Mouse (Mus musculus): ENCODE results near the gene Abhd11. TPM values are rescaled to one million over a fixed set of nuclear protein-coding genes. Genes with fewer than 3 reads are reported as not detected.
A peak's percentile ranks its signal among the peaks of the same experiment; 100 is the strongest.

The Abhd11 gene
- polyA plus RNA-seq, 1 experiment from 2014 or later: 72.3 TPM

DNA sequence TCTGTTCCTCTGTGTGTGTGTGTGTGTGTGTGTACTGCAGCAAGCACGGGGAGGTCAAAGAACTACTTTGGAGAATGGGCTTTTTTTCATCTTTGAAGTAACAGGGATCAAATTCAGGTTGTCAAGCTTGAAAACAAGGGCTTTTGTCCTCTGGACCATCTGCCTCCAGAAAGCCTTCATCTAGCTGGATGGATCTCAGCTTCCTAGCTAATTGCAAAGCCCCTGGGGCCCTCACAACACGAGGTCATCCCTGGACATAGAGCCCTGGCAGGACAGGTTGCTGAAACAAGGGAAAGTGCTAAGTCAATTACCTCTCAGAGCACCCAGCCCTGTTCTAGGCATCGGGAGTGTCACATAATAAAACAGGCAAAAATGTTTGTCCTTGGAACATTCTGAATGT, 25.2 kb upstream of the Abhd11 start:
- H3K9me3 ChIP-seq (ENCODE audit: control insufficient read depth, low read length): no peaks in the 10 kb centered on the region
- H3K9ac ChIP-seq: no peak overlapping the region
- peaks cover 43% of the 10 kb centered on the region for H3K27me3 ChIP-seq (ENCODE audit: control insufficient read depth, insufficient read depth, low read length)
- ATAC-seq (ENCODE audit: low FRiP score) (no peak), DNase-seq (ENCODE audit: low spot score) (no peak)
- no peak overlapping the region for H3K27ac ChIP-seq
- H3K4me1 ChIP-seq (replicated peaks; ENCODE audit: control insufficient read depth, insufficient read depth, low read length): peaks cover 14% of the 10 kb centered on the region; the same call in 1 of the 2 replicates
- H3K4me3 ChIP-seq (replicated peaks; ENCODE audit: low read length): no peak overlapping the region
- no peak overlapping the region for H3K4me2 ChIP-seq (replicated peaks)
- no peaks in the 10 kb centered on the region for H3K36me3 ChIP-seq (replicated peaks; ENCODE audit: control insufficient read depth, insufficient read depth)
- whole genome bisulfite sequencing: 3% methylated on average over 3 of the region's 3 CpGs

- Histone ChIP-seq H3K9me3 (ENCODE audit: control insufficient read depth, low read length) (no peaks in the 10 kb centered on the region), H3K27ac (no peak within 1 kb of the TSS), H3K36me3 (replicated peaks; ENCODE audit: control insufficient read depth, insufficient read depth) (no peaks in the 10 kb centered on the region), H3K9ac (no peak within 1 kb of the TSS), H3K4me3 (replicated peaks; ENCODE audit: low read length) (peak within 1 kb of the TSS; percentile 20), H3K27me3 (ENCODE audit: control insufficient read depth, insufficient read depth, low read length) (peaks cover 53% of the 10 kb centered on the region), H3K4me1 (replicated peaks; ENCODE audit: control insufficient read depth, insufficient read depth, low read length) (peaks cover 14% of the 10 kb centered on the region; the same call in 1 of the 2 replicates), H3K4me2 (replicated peaks) (peak within 1 kb of the TSS; percentile 41)
- DNase-seq (ENCODE audit: low spot score): no peak
- ATAC-seq (ENCODE audit: low FRiP score): no peak
- WGBS: 1% methylated on average over 25 of the region's 25 CpGs
Observed at GRCm38 (mm10) chr5:134985633-134986297, 23.2 kb upstream of the Abhd11 start, which contains the start of gene Cldn3. TSS of gene Cldn3 (plus strand) at chr5:134986214.

- 4% methylated on average over 79 of the region's 79 CpGs for WGBS
- peak overlapping the region; percentile 20 for H3K4me3 ChIP-seq (replicated peaks; ENCODE audit: low read length)
- no peak overlapping the region for H3K27ac ChIP-seq
- no peaks in the 10 kb centered on the region for H3K36me3 ChIP-seq (replicated peaks; ENCODE audit: control insufficient read depth, insufficient read depth)
- ATAC-seq (ENCODE audit: low FRiP score): no peak
- DNase-seq (ENCODE audit: low spot score): no peak
- peak overlapping the region; percentile 41 for H3K4me2 ChIP-seq (replicated peaks)
- no peak overlapping the region for H3K9ac ChIP-seq
- H3K4me1 ChIP-seq (replicated peaks; ENCODE audit: control insufficient read depth, insufficient read depth, low read length): peaks cover 14% of the 10 kb centered on the region; the same call in 1 of the 2 replicates
- peaks cover 53% of the 10 kb centered on the region for H3K27me3 ChIP-seq (ENCODE audit: control insufficient read depth, insufficient read depth, low read length)
- no peaks in the 10 kb centered on the region for H3K9me3 ChIP-seq (ENCODE audit: control insufficient read depth, low read length)
Observed at GRCm38 (mm10) chr5:134986298-134987268, 22.4 kb upstream of the Abhd11 start.

DNA sequence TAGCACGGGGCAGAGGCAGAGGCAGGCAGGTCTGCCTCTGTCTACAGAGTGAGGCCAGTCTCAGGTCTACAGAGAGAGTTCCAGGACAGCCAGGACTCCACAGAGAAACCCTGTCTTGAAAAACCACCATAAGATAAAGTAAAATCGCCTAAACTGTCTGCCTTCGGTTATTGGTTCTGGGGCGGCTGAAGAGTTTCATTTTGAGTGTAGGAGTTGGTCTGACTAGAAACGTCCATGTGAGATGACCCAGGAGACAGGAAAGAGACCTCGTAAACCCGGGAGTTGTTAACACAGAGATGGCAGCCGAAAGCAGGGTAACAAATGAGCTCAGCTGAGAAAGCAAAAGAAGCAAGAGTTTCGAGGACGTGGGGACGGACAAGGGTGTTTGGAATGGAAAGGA, 19.8 kb upstream of the Abhd11 start:
- no peak for ATAC-seq (ENCODE audit: low FRiP score)
- Histone ChIP-seq H3K27ac (no peak overlapping the region), H3K4me1 (replicated peaks; ENCODE audit: control insufficient read depth, insufficient read depth, low read length) (peaks cover 14% of the 10 kb centered on the region; the same call in 1 of the 2 replicates), H3K4me2 (replicated peaks) (no peak overlapping the region), H3K9ac (no peak overlapping the region), H3K27me3 (ENCODE audit: control insufficient read depth, insufficient read depth, low read length) (peaks cover 53% of the 10 kb centered on the region), H3K4me3 (replicated peaks; ENCODE audit: low read length) (no peak overlapping the region), H3K36me3 (replicated peaks; ENCODE audit: control insufficient read depth, insufficient read depth) (no peaks in the 10 kb centered on the region), H3K9me3 (ENCODE audit: control insufficient read depth, low read length) (no peaks in the 10 kb centered on the region)
- no peak for DNase-seq (ENCODE audit: low spot score)
- WGBS: 75% methylated on average over 11 of the region's 11 CpGs

GRCm38 (mm10) chr5:134989741-134990140, 19.2 kb upstream of the Abhd11 start:
- Histone ChIP-seq H3K4me3 (replicated peaks; ENCODE audit: low read length) (no peak overlapping the region), H3K27me3 (ENCODE audit: control insufficient read depth, insufficient read depth, low read length) (peaks cover 50% of the 10 kb centered on the region)
- WGBS: 71% methylated on average over 6 of the region's 6 CpGs

DNA sequence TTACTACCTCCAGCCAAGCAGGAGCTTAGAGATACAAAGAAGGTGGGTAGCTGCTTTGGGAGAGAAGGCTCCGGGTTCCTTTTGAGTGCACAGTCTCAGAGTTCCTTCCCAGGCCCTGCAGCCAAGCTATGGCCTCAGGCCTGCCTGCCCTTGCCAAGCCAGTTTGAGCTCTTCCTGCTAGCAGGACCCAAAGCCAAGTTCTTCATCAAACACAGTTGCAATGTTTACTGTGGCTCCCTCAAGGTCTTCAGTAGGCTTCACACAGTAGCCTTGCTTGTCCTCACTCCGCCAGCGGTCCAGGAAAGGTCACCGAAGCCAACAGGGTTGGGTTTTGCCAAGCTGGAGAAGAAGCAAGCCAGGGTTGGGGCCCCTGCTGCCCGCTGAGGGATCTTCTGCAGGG, 16.4 kb upstream of the Abhd11 start:
- ATAC-seq (ENCODE audit: low FRiP score) (no peak), DNase-seq (ENCODE audit: low spot score) (no peak)
- Histone ChIP-seq H3K27ac (no peak overlapping the region), H3K9ac (no peak overlapping the region), H3K4me3 (replicated peaks; ENCODE audit: low read length) (no peak overlapping the region), H3K4me2 (replicated peaks) (no peak overlapping the region), H3K36me3 (replicated peaks; ENCODE audit: control insufficient read depth, insufficient read depth) (no peaks in the 10 kb centered on the region), H3K4me1 (replicated peaks; ENCODE audit: control insufficient read depth, insufficient read depth, low read length) (no peaks in the 10 kb centered on the region), H3K27me3 (ENCODE audit: control insufficient read depth, insufficient read depth, low read length) (peaks cover 22% of the 10 kb centered on the region), H3K9me3 (ENCODE audit: control insufficient read depth, low read length) (no peaks in the 10 kb centered on the region)
- WGBS: 93% methylated on average over 5 of the region's 5 CpGs

More at GRCm38 (mm10) chr5:134989741-134990140, 19.2 kb upstream of the Abhd11 start:
- no peaks in the 10 kb centered on the region for H3K9me3 ChIP-seq (ENCODE audit: control insufficient read depth, low read length)
- H3K27ac ChIP-seq: no peak overlapping the region
- H3K4me2 ChIP-seq (replicated peaks): no peak overlapping the region
- H3K36me3 ChIP-seq (replicated peaks; ENCODE audit: control insufficient read depth, insufficient read depth): no peaks in the 10 kb centered on the region
- DNase-seq (ENCODE audit: low spot score) (no peak), ATAC-seq (ENCODE audit: low FRiP score) (no peak)
- peaks cover 14% of the 10 kb centered on the region; the same call in 1 of the 2 replicates for H3K4me1 ChIP-seq (replicated peaks; ENCODE audit: control insufficient read depth, insufficient read depth, low read length)
- H3K9ac ChIP-seq: no peak overlapping the region

DNA sequence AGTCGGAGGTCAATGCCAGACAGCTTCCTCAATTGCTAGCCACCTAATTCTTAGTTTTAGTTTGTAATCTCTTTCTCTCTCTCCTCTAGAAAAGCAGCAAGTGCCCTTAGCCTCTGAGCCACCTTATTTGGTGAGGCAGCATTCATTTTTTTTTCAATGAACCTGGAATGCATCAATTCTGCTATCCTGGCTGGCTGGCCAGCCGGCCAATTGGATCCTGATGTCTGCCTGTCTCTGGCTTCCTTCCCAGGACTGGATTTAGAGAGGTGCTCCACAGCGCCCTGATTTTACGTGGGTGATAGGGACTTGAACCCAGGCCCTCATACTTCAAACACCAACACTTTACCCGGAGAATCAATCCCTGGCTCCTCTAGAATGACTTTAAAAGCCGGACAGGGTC, 10.6 kb upstream of the Abhd11 start:
- H3K4me2 ChIP-seq (replicated peaks): no peak overlapping the region
- no peak overlapping the region for H3K4me3 ChIP-seq (replicated peaks; ENCODE audit: low read length)
- H3K36me3 ChIP-seq (replicated peaks; ENCODE audit: control insufficient read depth, insufficient read depth): no peaks in the 10 kb centered on the region
- H3K9ac ChIP-seq: no peak overlapping the region
- no peak for ATAC-seq (ENCODE audit: low FRiP score)
- H3K27me3 ChIP-seq (ENCODE audit: control insufficient read depth, insufficient read depth, low read length): no peaks in the 10 kb centered on the region
- WGBS: 85% methylated on average over 6 of the region's 6 CpGs
- H3K9me3 ChIP-seq (ENCODE audit: control insufficient read depth, low read length): no peaks in the 10 kb centered on the region
- H3K4me1 ChIP-seq (replicated peaks; ENCODE audit: control insufficient read depth, insufficient read depth, low read length): 0 out of 2 replicates have a peak, but pooled peaks cover 6% of the 10 kb centered on the region
- no peak for DNase-seq (ENCODE audit: low spot score)
- H3K27ac ChIP-seq: no peak overlapping the region

- no peak overlapping the region for H3K27ac ChIP-seq
- H3K9ac ChIP-seq: no peak overlapping the region
- 92% methylated on average over 4 of the region's 4 CpGs for WGBS
Observed at GRCm38 (mm10) chr5:134999797-135000196, 9.2 kb upstream of the Abhd11 start.

GRCm38 (mm10) chr5:135000751-135001150, 8.2 kb upstream of the Abhd11 start:
- ATAC-seq (ENCODE audit: low FRiP score) (no peak), DNase-seq (ENCODE audit: low spot score) (no peak)
- Histone ChIP-seq H3K9ac (no peak overlapping the region), H3K9me3 (ENCODE audit: control insufficient read depth, low read length) (no peaks in the 10 kb centered on the region), H3K4me1 (replicated peaks; ENCODE audit: control insufficient read depth, insufficient read depth, low read length) (0 out of 2 replicates have a peak, but pooled peaks cover 6% of the 10 kb centered on the region), H3K27me3 (ENCODE audit: control insufficient read depth, insufficient read depth, low read length) (no peaks in the 10 kb centered on the region), H3K36me3 (replicated peaks; ENCODE audit: control insufficient read depth, insufficient read depth) (no peaks in the 10 kb centered on the region), H3K4me2 (replicated peaks) (peak overlapping the region; percentile 34; the same call in 1 of the 2 replicates), H3K27ac (no peak overlapping the region), H3K4me3 (replicated peaks; ENCODE audit: low read length) (no peak overlapping the region)
- 48% methylated on average over 16 of the region's 16 CpGs for WGBS

More at GRCm38 (mm10) chr5:134999797-135000196, 9.2 kb upstream of the Abhd11 start:
- Histone ChIP-seq H3K4me2 (replicated peaks) (no peak overlapping the region), H3K4me3 (replicated peaks; ENCODE audit: low read length) (no peak overlapping the region), H3K27me3 (ENCODE audit: control insufficient read depth, insufficient read depth, low read length) (no peaks in the 10 kb centered on the region), H3K9me3 (ENCODE audit: control insufficient read depth, low read length) (no peaks in the 10 kb centered on the region), H3K4me1 (replicated peaks; ENCODE audit: control insufficient read depth, insufficient read depth, low read length) (0 out of 2 replicates have a peak, but pooled peaks cover 6% of the 10 kb centered on the region), H3K36me3 (replicated peaks; ENCODE audit: control insufficient read depth, insufficient read depth) (no peaks in the 10 kb centered on the region)
- DNase-seq (ENCODE audit: low spot score) (no peak), ATAC-seq (ENCODE audit: low FRiP score) (no peak)
